Comparison of ENCODE assay signal across 30 mouse cellular contexts in the genomic region with DNA sequence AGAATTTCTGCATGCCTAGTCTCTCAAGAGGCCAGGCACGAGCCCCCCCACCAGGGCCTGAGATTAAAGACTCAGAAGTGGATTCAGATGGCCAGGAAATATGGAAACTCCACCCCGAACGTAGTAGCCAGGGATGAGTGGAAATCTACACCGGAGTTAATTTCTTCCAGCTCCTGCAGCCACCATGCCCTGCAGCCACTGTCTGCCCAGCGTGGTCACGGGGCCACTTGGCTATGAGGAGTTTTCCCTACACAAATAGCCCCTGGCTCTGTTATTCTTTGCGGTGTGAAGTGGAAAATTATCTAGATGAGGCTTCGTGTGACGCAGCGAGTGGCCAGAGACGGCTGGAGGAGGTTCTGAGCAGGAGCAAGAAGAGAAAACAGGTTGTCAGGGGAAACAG.
A peak's percentile ranks its signal among the peaks of the same experiment; 100 is the strongest.
DNase-seq lines count a peak whose midpoint lies in the region; ATAC-seq and TF ChIP-seq lines count a peak whose summit lies in the region.
"Had no signal": no experiment of that assay in that cellular context is flagged by ENCODE, and none has a peak within 500 bp of the region (broad histone marks: within the 10 kb centered on the region; RNA-seq: fewer than 3 reads in every experiment).

No protein-coding gene starts in this region.

- no peak overlapping the region for H3K4me2 ChIP-seq in forebrain, embryonic 11.5 days (ENCODE audit: low read depth, low read length, severe bottlenecking)
- no peak overlapping the region for H3K4me2 ChIP-seq in forebrain, postnatal 0 days (ENCODE audit: low read depth)
- H3K4me2 ChIP-seq: embryonic facial prominence, embryonic 13.5 days; hindbrain, embryonic 12.5 days; limb, embryonic 12.5 days; liver, embryonic 15.5 days; lung, embryonic 15.5 days; midbrain, embryonic 15.5 days; neural tube, embryonic 15.5 days had no signal

- no peak overlapping the region for H3K4me3 ChIP-seq in forebrain, embryonic 11.5 days (ENCODE audit: low read depth, low read length)
- H3K4me3 ChIP-seq in forebrain, postnatal 0 days (ENCODE audit: low read depth, low read length): no peak overlapping the region
- H3K4me3 ChIP-seq: embryonic facial prominence, embryonic 13.5 days; hindbrain, embryonic 12.5 days; limb, embryonic 12.5 days; liver, embryonic 15.5 days; lung, embryonic 15.5 days; midbrain, embryonic 10.5 days; midbrain, embryonic 15.5 days; neural tube, embryonic 15.5 days had no signal

- H3K4me1 ChIP-seq in forebrain, embryonic 11.5 days (replicated peaks; ENCODE audit: control insufficient read depth, insufficient read depth, low read length): 0 out of 2 replicates have a peak, but pooled peaks cover 3% of the 10 kb centered on the region
- no peaks in the 10 kb centered on the region for H3K4me1 ChIP-seq in forebrain, postnatal 0 days (ENCODE audit: insufficient read depth)
- H3K4me1 ChIP-seq: hindbrain, embryonic 12.5 days; liver, embryonic 15.5 days; lung, embryonic 15.5 days had no signal

- DNase-seq in forebrain, embryonic 11.5 days (ENCODE audit: low spot score): peak; percentile 54
- no peak for DNase-seq in forebrain, postnatal 0 days
- peak; percentile 52 for DNase-seq in 3134 (ENCODE audit: extremely low read depth, insufficient read length, low spot score)
- peak; percentile 62 for DNase-seq in embryo, embryonic 11 days
- peak; percentile 37 for DNase-seq in forelimb bud, embryonic 11.5 days (ENCODE audit: low read depth, low spot score)
- no peak for DNase-seq in urinary bladder, postnatal 25 days (ENCODE audit: low spot score)
- no peak for DNase-seq in layer of hippocampus, adult 9-10 months (ENCODE audit: low spot score)
- DNase-seq in frontal cortex, postnatal 36 days (ENCODE audit: low spot score in 2 of 2): no peak
- DNase-seq: adrenal gland, adult 8-10 months; B cell, adult 2 months; cerebellum, adult 8-10 months; cerebellum, postnatal 36 days; heart, postnatal 14 days; kidney, adult 8-10 months; layer of hippocampus, adult 9-11 months; retina, postnatal 1 day; right cerebral cortex, postnatal 14 days; spleen, adult 18-20 months; thymus, postnatal 14 days had no signal

- H3K27me3 ChIP-seq in forebrain, embryonic 11.5 days (ENCODE audit: control insufficient read depth, insufficient read depth, low read length): no peaks in the 10 kb centered on the region
- H3K27me3 ChIP-seq in forebrain, postnatal 0 days (ENCODE audit: insufficient read depth, low read length): no peaks in the 10 kb centered on the region
- H3K27me3 ChIP-seq: embryonic facial prominence, embryonic 13.5 days; hindbrain, embryonic 12.5 days; liver, embryonic 15.5 days; lung, embryonic 15.5 days; midbrain, embryonic 15.5 days; neural tube, embryonic 15.5 days had no signal

- H3K36me3 ChIP-seq in forebrain, embryonic 11.5 days (ENCODE audit: control insufficient read depth, insufficient read depth, low read length): no peaks in the 10 kb centered on the region
- H3K36me3 ChIP-seq in forebrain, postnatal 0 days (ENCODE audit: insufficient read depth): no peaks in the 10 kb centered on the region
- H3K36me3 ChIP-seq: embryonic facial prominence, embryonic 13.5 days; hindbrain, embryonic 12.5 days; limb, embryonic 12.5 days; liver, embryonic 15.5 days; lung, embryonic 15.5 days; midbrain, embryonic 10.5 days; midbrain, embryonic 15.5 days; neural tube, embryonic 15.5 days had no signal

- no peak for TF ChIP-seq CTCF in forebrain, postnatal 0 days (IDR thresholded peaks at IDR 0.05; ENCODE audit: low read depth)

- no peaks in the 10 kb centered on the region for H3K9me3 ChIP-seq in forebrain, embryonic 11.5 days (ENCODE audit: control insufficient read depth, low read length)
- peaks cover 4% of the 10 kb centered on the region; the same call in 1 of the 2 replicates for H3K9me3 ChIP-seq in forebrain, postnatal 0 days (ENCODE audit: low read length)
- H3K9me3 ChIP-seq: liver, embryonic 15.5 days; lung, embryonic 15.5 days; midbrain, embryonic 10.5 days; midbrain, embryonic 15.5 days had no signal

- ATAC-seq in forebrain, embryonic 11.5 days (replicated peaks; ENCODE audit: low FRiP score): no peak
- no peak for ATAC-seq in forebrain, postnatal 0 days
- ATAC-seq: forebrain, embryonic 14.5 days; intestine, embryonic 16.5 days; midbrain, embryonic 15.5 days had no signal

- WGBS in forebrain, embryonic 11.5 days: 78% methylated on average over 11 of the region's 11 CpGs
- WGBS in forebrain, postnatal 0 days: 76% methylated on average over 11 of the region's 11 CpGs

- no peak overlapping the region for H3K9ac ChIP-seq in forebrain, embryonic 11.5 days (ENCODE audit: low read length)
- H3K9ac ChIP-seq in forebrain, postnatal 0 days: no peak overlapping the region
- H3K9ac ChIP-seq: embryonic facial prominence, embryonic 13.5 days; hindbrain, embryonic 12.5 days; limb, embryonic 12.5 days; liver, embryonic 15.5 days; lung, embryonic 15.5 days; midbrain, embryonic 15.5 days; neural tube, embryonic 15.5 days had no signal

- no peak overlapping the region for H3K27ac ChIP-seq in forebrain, embryonic 11.5 days (ENCODE audit: low read depth, low read length)
- no peak overlapping the region for H3K27ac ChIP-seq in forebrain, postnatal 0 days (ENCODE audit: low read depth, low read length)
- H3K27ac ChIP-seq: hindbrain, embryonic 12.5 days; kidney, postnatal 0 days; limb, embryonic 12.5 days; liver, embryonic 15.5 days; lung, embryonic 15.5 days; midbrain, embryonic 10.5 days; midbrain, embryonic 15.5 days; neural tube, embryonic 15.5 days had no signal

Comparison
In these comparisons a context has a peak if more than half of its experiments do, and no peak if none do; other contexts are left out.
1. DNase-seq: peak in forebrain, embryonic 11.5 days (single experiment), 3134 (single experiment), embryo, embryonic 11 days (single experiment) and forelimb bud, embryonic 11.5 days (single experiment); none in forebrain, postnatal 0 days (single experiment), urinary bladder, postnatal 25 days (single experiment), layer of hippocampus, adult 9-10 months (single experiment) and frontal cortex, postnatal 36 days (0 of 2).